Mouse (Mus musculus): ENCODE data around the gene Mtmr3.

DNA sequence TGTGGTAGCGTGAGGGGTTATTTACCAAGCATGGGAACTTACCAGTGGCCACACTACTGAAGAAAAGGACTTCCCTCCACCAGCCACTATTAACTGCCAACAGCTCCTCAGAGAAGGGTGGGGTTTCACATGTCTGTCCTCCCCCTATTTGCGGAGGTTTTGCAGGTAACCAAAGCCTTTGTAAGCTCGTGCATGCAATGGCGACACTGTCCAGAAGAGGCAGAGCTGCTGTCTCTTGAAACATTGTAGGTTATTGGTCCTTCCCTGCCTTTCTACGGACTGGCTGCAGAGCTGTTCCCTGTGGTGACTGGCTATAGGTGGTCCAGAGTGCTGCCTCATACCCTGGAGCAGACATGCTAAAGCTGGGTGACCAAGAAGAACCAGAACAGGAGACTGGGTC lies 125.6 kb downstream of the Mtmr3 start:
- TF ChIP-seq HCFC1 (IDR thresholded peaks at IDR 0.05; ENCODE audit: borderline replicate concordance, insufficient read depth, low read length) (no peak), MAFK (IDR thresholded peaks at IDR 0.05; ENCODE audit: insufficient read depth, low read depth, low read length) (no peak), CHD2 (IDR thresholded peaks at IDR 0.05; ENCODE audit: low read depth, low read length) (no peak), ZC3H11A (IDR thresholded peaks at IDR 0.05; ENCODE audit: borderline replicate concordance, low read depth, low read length) (no peak)

Data from ES-E14 (cell line).